Mouse (Mus musculus) ES-Bruce4 (cell line): ENCODE results near the gene Brsk1. TPM values are rescaled to one million over a fixed set of nuclear protein-coding genes. Genes with fewer than 3 reads are reported as not detected.

Source experiments
- H3K27ac ChIP-seq: 2 replicates; pipeline ENCODE4 v1.5.1; 2012; ENCODE audit warnings: low read length, inconsistent platforms; ENCODE audit not compliant: insufficient read depth
- H3K27me3 ChIP-seq: 2 replicates; pipeline ENCODE4 v1.6.1; 2012; ENCODE audit warnings: mild to moderate bottlenecking, low read length, inconsistent platforms; ENCODE audit not compliant: control insufficient read depth, poor library complexity, insufficient read depth, severe bottlenecking
- H3K36me3 ChIP-seq: 2 replicates; pipeline ENCODE4 v1.6.1; 2012; ENCODE audit warnings: inconsistent platforms, mild to moderate bottlenecking, low read length, moderate library complexity; ENCODE audit not compliant: control insufficient read depth, poor library complexity, insufficient read depth, severe bottlenecking
- H3K4me1 ChIP-seq: one replicate; pipeline ENCODE4 v1.8.1; 2011; ENCODE audit warnings: low read length; ENCODE audit not compliant: control insufficient read depth, insufficient read depth
- H3K4me3 ChIP-seq: 2 replicates; pipeline ENCODE4 v1.5.1; 2011; ENCODE audit warnings: low read depth, mild to moderate bottlenecking, low read length
- H3K9ac ChIP-seq: 2 replicates; pipeline ENCODE4 v1.6.1; 2012; ENCODE audit warnings: low read depth, mild to moderate bottlenecking, inconsistent platforms; ENCODE audit not compliant: poor library complexity, severe bottlenecking
- H3K9me3 ChIP-seq: replicated peaks from 2 replicates; pipeline ENCODE4 v1.6.1; 2012; ENCODE audit warnings: mild to moderate bottlenecking, low read length, inconsistent platforms; ENCODE audit not compliant: control insufficient read depth, poor library complexity, insufficient read depth, severe bottlenecking
- CTCF ChIP-seq: IDR thresholded peaks from one replicate; pipeline ENCODE4 v1.8.1; 2011; ENCODE audit warnings: low read depth, low read length
- EP300 ChIP-seq: IDR thresholded peaks from 2 replicates; pipeline ENCODE4 v1.6.1; 2011; ENCODE audit warnings: low read depth, low read length; ENCODE audit not compliant: insufficient read depth
- POLR2A ChIP-seq: IDR thresholded peaks from one replicate; pipeline ENCODE4 v1.8.1; 2011; ENCODE audit warnings: low read length; ENCODE audit not compliant: insufficient read depth
- polyA plus RNA-seq: library from polyadenylated mRNA; stranded (reverse); fragments of >200 nt; gene quantifications from 2 replicates; pipeline ENCODE4 v1.2.4, GENCODE M21; 2011; ENCODE audit warnings: low read depth; ENCODE audit not compliant: missing spikeins, insufficient read depth, insufficient read length

Gene Brsk1
- polyA plus RNA-seq, 1 experiment: 10.9 TPM

GRCm38 (mm10) chr7:4658912-4659551, 31.4 kb upstream of the Brsk1 start, which contains the start of gene Ppp6r1:
TSS of gene Ppp6r1 (minus strand) at chr7:4659019.
- Histone ChIP-seq H3K27ac (peak within 1 kb of the TSS; percentile 77), H3K4me1 (peaks cover 3% of the 10 kb centered on the region), H3K9me3 (no peaks in the 10 kb centered on the region), H3K27me3 (no peaks in the 10 kb centered on the region), H3K9ac (peak within 1 kb of the TSS; percentile 79), H3K36me3 (no peaks in the 10 kb centered on the region), H3K4me3 (peak within 1 kb of the TSS; percentile 86)
- TF ChIP-seq EP300 (no peak), POLR2A (peak; percentile 22), CTCF (no peak)

- no peaks in the 10 kb centered on the region for H3K36me3 ChIP-seq
- TF ChIP-seq CTCF: no peak
- TF ChIP-seq EP300: no peak
- TF ChIP-seq POLR2A: no peak
- no peaks in the 10 kb centered on the region for H3K27me3 ChIP-seq
- no peaks in the 10 kb centered on the region for H3K9me3 ChIP-seq
- peaks cover 3% of the 10 kb centered on the region for H3K4me1 ChIP-seq
- no peak overlapping the region for H3K27ac ChIP-seq
- no peak overlapping the region for H3K4me3 ChIP-seq
- peak overlapping the region; percentile 79 for H3K9ac ChIP-seq
Observed at GRCm38 (mm10) chr7:4659911-4660443, 30.4 kb upstream of the Brsk1 start.

GRCm38 (mm10) chr7:4663179-4663578, 27.2 kb upstream of the Brsk1 start:
- Histone ChIP-seq H3K27me3 (no peaks in the 10 kb centered on the region), H3K4me1 (no peaks in the 10 kb centered on the region), H3K9me3 (no peaks in the 10 kb centered on the region), H3K9ac (no peak overlapping the region), H3K36me3 (peaks cover 2% of the 10 kb centered on the region; the same call in 1 of the 2 replicates), H3K4me3 (no peak overlapping the region), H3K27ac (no peak overlapping the region)
- TF ChIP-seq POLR2A: no peak
- TF ChIP-seq EP300: no peak
- TF ChIP-seq CTCF: no peak

GRCm38 (mm10) chr7:4663742-4664141, 26.7 kb upstream of the Brsk1 start:
- no peak for TF ChIP-seq CTCF
- TF ChIP-seq POLR2A: no peak
- TF ChIP-seq EP300: no peak
- no peak overlapping the region for H3K27ac ChIP-seq
- H3K36me3 ChIP-seq: peaks cover 2% of the 10 kb centered on the region; the same call in 1 of the 2 replicates
- no peaks in the 10 kb centered on the region for H3K27me3 ChIP-seq
- no peaks in the 10 kb centered on the region for H3K4me1 ChIP-seq
- no peak overlapping the region for H3K9ac ChIP-seq
- H3K4me3 ChIP-seq: no peak overlapping the region
- H3K9me3 ChIP-seq: no peaks in the 10 kb centered on the region

GRCm38 (mm10) chr7:4666871-4667270, 23.5 kb upstream of the Brsk1 start:
- TF ChIP-seq CTCF (no peak), POLR2A (no peak), EP300 (no peak)
- no peaks in the 10 kb centered on the region for H3K9me3 ChIP-seq
- no peak overlapping the region for H3K4me3 ChIP-seq
- H3K4me1 ChIP-seq: no peaks in the 10 kb centered on the region
- peaks cover 2% of the 10 kb centered on the region; the same call in 1 of the 2 replicates for H3K36me3 ChIP-seq
- no peaks in the 10 kb centered on the region for H3K27me3 ChIP-seq
- no peak overlapping the region for H3K27ac ChIP-seq
- H3K9ac ChIP-seq: no peak overlapping the region

GRCm38 (mm10) chr7:4668506-4668905, 21.9 kb upstream of the Brsk1 start:
- H3K9ac ChIP-seq: no peak overlapping the region
- no peak for TF ChIP-seq POLR2A
- no peak for TF ChIP-seq EP300
- TF ChIP-seq CTCF: no peak
- no peaks in the 10 kb centered on the region for H3K27me3 ChIP-seq
- H3K9me3 ChIP-seq: no peaks in the 10 kb centered on the region
- no peak overlapping the region for H3K27ac ChIP-seq
- no peaks in the 10 kb centered on the region for H3K4me1 ChIP-seq
- H3K36me3 ChIP-seq: peaks cover 2% of the 10 kb centered on the region; the same call in 1 of the 2 replicates
- no peak overlapping the region for H3K4me3 ChIP-seq
